In the genomic region with DNA sequence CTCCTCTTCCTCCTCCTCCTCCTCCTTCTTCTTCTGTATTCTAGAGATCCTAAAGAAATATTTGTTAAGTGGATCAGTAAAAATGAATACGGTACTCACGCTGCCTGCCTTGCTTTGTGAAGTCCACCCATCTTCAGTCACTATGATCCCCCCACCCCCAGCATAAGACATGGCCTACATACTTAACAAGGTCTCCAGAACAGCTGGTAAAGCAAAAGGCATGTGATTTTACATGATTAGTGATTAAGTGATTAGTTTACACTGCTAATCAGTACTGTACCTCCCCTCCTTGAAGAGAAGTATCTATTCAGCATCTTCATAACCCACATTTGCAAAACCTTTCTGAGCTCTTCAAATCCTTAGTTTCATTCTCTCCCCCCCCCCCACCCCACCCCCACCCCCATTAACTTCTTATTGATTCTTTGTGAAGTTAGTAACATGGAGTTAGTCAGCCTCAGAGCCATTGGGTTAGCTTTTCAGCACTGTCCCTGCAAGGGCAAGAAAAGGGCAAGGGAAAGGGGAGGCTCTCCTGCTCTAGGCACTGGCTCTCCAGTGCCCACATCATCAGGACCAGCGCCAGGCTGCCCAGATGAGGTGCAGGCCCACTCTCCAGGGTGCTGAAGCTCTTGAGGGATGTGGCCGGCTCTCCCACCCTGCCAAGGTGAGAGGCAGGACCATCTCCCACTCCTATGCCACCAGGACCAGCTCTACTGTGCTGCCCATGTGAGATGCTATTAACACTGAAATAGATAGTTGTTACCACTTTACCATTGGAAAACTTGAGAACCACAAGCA, we compare ENCODE assay signal across 20 mouse cellular contexts. TPM values are rescaled to one million over a fixed set of nuclear protein-coding genes. Genes with fewer than 3 reads are reported as not detected.
A peak's percentile ranks its signal among the peaks of the same experiment; 100 is the strongest.
DNase-seq lines count a peak whose midpoint lies in the region; ATAC-seq lines count a peak whose summit lies in the region.
"Had no signal": no experiment of that assay in that cellular context is flagged by ENCODE, and none has a peak within 500 bp of the region (broad histone marks: within the 10 kb centered on the region; RNA-seq: fewer than 3 reads in every experiment).

No protein-coding gene starts in this region.

- H3K4me3 ChIP-seq in heart, embryonic 10.5 days = no peak overlapping the region
- H3K4me3 ChIP-seq: embryonic facial prominence, embryonic 13.5 days; heart, embryonic 12.5 days; hindbrain, embryonic 15.5 days; intestine, embryonic 15.5 days; layer of hippocampus, adult 2 months; limb, embryonic 15.5 days; liver, embryonic 15.5 days; stomach, embryonic 15.5 days had no signal

- H3K9me3 ChIP-seq in heart, embryonic 10.5 days = no peaks in the 10 kb centered on the region
- H3K9me3 ChIP-seq: embryonic facial prominence, embryonic 13.5 days; heart, embryonic 12.5 days; hindbrain, embryonic 15.5 days; intestine, embryonic 15.5 days; limb, embryonic 15.5 days; liver, embryonic 15.5 days; stomach, embryonic 15.5 days had no signal

- WGBS in heart, embryonic 10.5 days = 67% methylated on average over 4 of the region's 4 CpGs

- H3K4me1 ChIP-seq in heart, embryonic 10.5 days = peaks cover 12% of the 10 kb centered on the region
- H3K4me1 ChIP-seq: embryonic facial prominence, embryonic 13.5 days; hindbrain, embryonic 15.5 days; intestine, embryonic 15.5 days; limb, embryonic 15.5 days had no signal

- H3K27ac ChIP-seq in heart, embryonic 10.5 days = no peak overlapping the region
- H3K27ac ChIP-seq: embryonic facial prominence, embryonic 13.5 days; hindbrain, embryonic 15.5 days; intestine, embryonic 15.5 days; layer of hippocampus, adult 2 months; limb, embryonic 15.5 days; liver, embryonic 15.5 days; macrophage; stomach, embryonic 15.5 days had no signal

- H3K36me3 ChIP-seq in heart, embryonic 10.5 days = no peaks in the 10 kb centered on the region
- H3K36me3 ChIP-seq: embryonic facial prominence, embryonic 13.5 days; heart, embryonic 12.5 days; hindbrain, embryonic 15.5 days; intestine, embryonic 15.5 days; limb, embryonic 15.5 days; liver, embryonic 15.5 days; stomach, embryonic 15.5 days had no signal

- H3K27me3 ChIP-seq in heart, embryonic 10.5 days (ENCODE audit: insufficient read depth, poor library complexity, severe bottlenecking) = no peaks in the 10 kb centered on the region
- H3K27me3 ChIP-seq: CH12.LX; embryonic facial prominence, embryonic 13.5 days; heart, embryonic 12.5 days; hindbrain, embryonic 15.5 days; intestine, embryonic 15.5 days; limb, embryonic 15.5 days; liver, embryonic 15.5 days; stomach, embryonic 15.5 days had no signal

- intact Hi-C loops in heart, postnatal 10 days (cut with DNase I) = no loop called here

- ATAC-seq in granulocyte monocyte progenitor cell, adult 5-6 weeks (replicated peaks; ENCODE audit: poor library complexity, severe bottlenecking) = peak; percentile 35; the same call in 1 of the 2 replicates

- DNase-seq in adrenal gland, postnatal 10 days = peak; percentile 10
- no peak for DNase-seq in adrenal gland, postnatal 25 days
- DNase-seq in heart, postnatal 10 days = peak; percentile 8 to 17
- DNase-seq in heart, embryonic 10.5 days (ENCODE audit: low spot score) = no peak
- DNase-seq in 3134 (ENCODE audit: extremely low read depth, insufficient read length, low spot score) = peak; percentile 9
- no peak for DNase-seq in frontal cortex, adult 2 months (ENCODE audit: extremely low spot score in 1 of 2, low spot score in 1 of 2)
- no peak for DNase-seq in left cerebral cortex, adult 18-20 months (ENCODE audit: low spot score in 2 of 2)
- DNase-seq: cerebellum, adult 11-12 months; thymus, adult 2 months had no signal

RNA-seq across cellular contexts. Expression of a gene that starts 30.6 kb away (rescaled TPM):
- total RNA-seq in adrenal gland, postnatal 10 days (2021) = 10 to 100 TPM in 1 of 2 experiments, 1 to 10 TPM in 1; 7.5 to 10.3 TPM
- total RNA-seq in adrenal gland, postnatal 25 days (2021) = 13.4 and 14.4 TPM in 2 replicates
- total RNA-seq in heart, postnatal 10 days (2021) = 1 to 10 TPM; 6.4 to 8.4 TPM
- polyA plus RNA-seq in heart, embryonic 10.5 days (2016; fragmentation: Nextera tagmentation; extraction: Ambion mirVana) = 1.2 and 3.6 TPM in 2 replicates
- not detected in 2 replicates for total RNA-seq in granulocyte monocyte progenitor cell, adult 5-6 weeks (2014; fragmentation: Nextera tagmentation)
- total RNA-seq in granulocyte monocyte progenitor cell, adult 5-6 weeks (2017) = not detected in 2 replicates
- 45.3 and 49.2 TPM in 2 replicates for polyA plus RNA-seq in frontal cortex, adult 2 months (2012; rRNA removed)
- total RNA-seq in left cerebral cortex, adult 18-20 months (2021) = 100 to 1,000 TPM; 101 to 106 TPM
- polyA plus RNA-seq: macrophage had no signal

RNA-seq across cellular contexts. Expression of a gene that starts 39.9 kb away (rescaled TPM):
- total RNA-seq in adrenal gland, postnatal 10 days (2021) = 10 to 100 TPM; 13.1 to 13.5 TPM
- 15.8 and 18.8 TPM in 2 replicates for total RNA-seq in adrenal gland, postnatal 25 days (2021)
- total RNA-seq in heart, postnatal 10 days (2021) = 1 to 10 TPM; 7.3 to 8.1 TPM
- 17.6 and 22.2 TPM in 2 replicates for polyA plus RNA-seq in heart, embryonic 10.5 days (2016; fragmentation: Nextera tagmentation; extraction: Ambion mirVana)
- total RNA-seq in granulocyte monocyte progenitor cell, adult 5-6 weeks (2014; fragmentation: Nextera tagmentation) = 13.5 and 17.7 TPM in 2 replicates
- total RNA-seq in granulocyte monocyte progenitor cell, adult 5-6 weeks (2017) = 20.3 and 20.6 TPM in 2 replicates
- polyA plus RNA-seq in frontal cortex, adult 2 months (2012; rRNA removed) = 10.1 TPM in 2 replicates
- total RNA-seq in left cerebral cortex, adult 18-20 months (2021) = 10 to 100 TPM; 10.5 to 11.0 TPM

Comparison
In these comparisons a context has a peak if more than half of its experiments do, and no peak if none do; other contexts are left out.
1. DNase-seq: peak in adrenal gland, postnatal 10 days (single experiment), heart, postnatal 10 days (2 of 2) and 3134 (single experiment); none in adrenal gland, postnatal 25 days (single experiment), heart, embryonic 10.5 days (single experiment), frontal cortex, adult 2 months (0 of 2) and left cerebral cortex, adult 18-20 months (0 of 2).
2. RNA of a gene that starts 30.6 kb away (total RNA-seq): 101 to 106 TPM in left cerebral cortex, adult 18-20 months, 13.4 to 14.4 TPM in adrenal gland, postnatal 25 days, 7.5 to 10.3 TPM in adrenal gland, postnatal 10 days and 6.4 to 8.4 TPM in heart, postnatal 10 days; not detected in granulocyte monocyte progenitor cell, adult 5-6 weeks; every median in the first group is over 4 times any median in the second.